Mouse (Mus musculus) stomach, embryonic 15.5 days (tissue): ENCODE results near the gene Itprid2. TPM values are rescaled to one million over a fixed set of nuclear protein-coding genes. Genes with fewer than 3 reads are reported as not detected.

ENCODE experiments used
- ATAC-seq: fragments of 200-750 bp; cut with Nextera tagmentation; 2 replicates; pipeline ENCODE4 v1.8.0; 2017; ENCODE audit warnings: low read depth, moderate number of reproducible peaks, moderate TSS enrichment; ENCODE audit not compliant: insufficient read depth, low FRiP score
- H3K27ac ChIP-seq: fragments of 300-500 bp; sonication (generic); 2 replicates; pipeline ENCODE4 v1.5.1; 2015; ENCODE audit warnings: mild to moderate bottlenecking, inconsistent platforms
- H3K27me3 ChIP-seq: fragments of 300-500 bp; sonication (generic); replicated peaks from 2 replicates; pipeline ENCODE4 v1.6.1; 2015; ENCODE audit warnings: inconsistent platforms
- H3K36me3 ChIP-seq: fragments of 300-500 bp; sonication (generic); 2 replicates; pipeline ENCODE4 v1.6.1; 2015; ENCODE audit warnings: inconsistent platforms
- H3K4me1 ChIP-seq: fragments of 300-500 bp; sonication (generic); 2 replicates; pipeline ENCODE4 v1.6.1; 2015; ENCODE audit warnings: inconsistent platforms
- H3K4me2 ChIP-seq: fragments of 300-500 bp; sonication (generic); 2 replicates; pipeline ENCODE4 v1.6.1; 2015; ENCODE audit warnings: mild to moderate bottlenecking, inconsistent platforms
- H3K4me3 ChIP-seq: fragments of 300-500 bp; sonication (generic); replicated peaks from 2 replicates; pipeline ENCODE4 v1.5.1; 2015; ENCODE audit warnings: inconsistent platforms
- H3K9ac ChIP-seq: fragments of 300-500 bp; sonication (generic); 2 replicates; pipeline ENCODE4 v1.6.1; 2015; ENCODE audit warnings: inconsistent platforms
- H3K9me3 ChIP-seq: fragments of 300-500 bp; sonication (generic); 2 replicates; pipeline ENCODE4 v1.6.1; 2016; ENCODE audit warnings: inconsistent platforms
- WGBS: fragments of 180-500 bp; shearing (Covaris S2); methylation state at CpG from one replicate; pipeline ENCODE4 v1.1.7; 2015; 5-methylcytosine and 5-hydroxymethylcytosine counted together
- polyA plus RNA-seq: library from polyadenylated mRNA; unstranded; fragments of >200 nt; fragmentation: Nextera tagmentation; extraction: Ambion mirVana; gene quantifications from 2 replicates; pipeline ENCODE4 v1.2.1, GENCODE M21; 2015

Gene Itprid2
- polyA plus RNA-seq, 1 experiment from 2014 or later, result 20.8 TPM

DNA sequence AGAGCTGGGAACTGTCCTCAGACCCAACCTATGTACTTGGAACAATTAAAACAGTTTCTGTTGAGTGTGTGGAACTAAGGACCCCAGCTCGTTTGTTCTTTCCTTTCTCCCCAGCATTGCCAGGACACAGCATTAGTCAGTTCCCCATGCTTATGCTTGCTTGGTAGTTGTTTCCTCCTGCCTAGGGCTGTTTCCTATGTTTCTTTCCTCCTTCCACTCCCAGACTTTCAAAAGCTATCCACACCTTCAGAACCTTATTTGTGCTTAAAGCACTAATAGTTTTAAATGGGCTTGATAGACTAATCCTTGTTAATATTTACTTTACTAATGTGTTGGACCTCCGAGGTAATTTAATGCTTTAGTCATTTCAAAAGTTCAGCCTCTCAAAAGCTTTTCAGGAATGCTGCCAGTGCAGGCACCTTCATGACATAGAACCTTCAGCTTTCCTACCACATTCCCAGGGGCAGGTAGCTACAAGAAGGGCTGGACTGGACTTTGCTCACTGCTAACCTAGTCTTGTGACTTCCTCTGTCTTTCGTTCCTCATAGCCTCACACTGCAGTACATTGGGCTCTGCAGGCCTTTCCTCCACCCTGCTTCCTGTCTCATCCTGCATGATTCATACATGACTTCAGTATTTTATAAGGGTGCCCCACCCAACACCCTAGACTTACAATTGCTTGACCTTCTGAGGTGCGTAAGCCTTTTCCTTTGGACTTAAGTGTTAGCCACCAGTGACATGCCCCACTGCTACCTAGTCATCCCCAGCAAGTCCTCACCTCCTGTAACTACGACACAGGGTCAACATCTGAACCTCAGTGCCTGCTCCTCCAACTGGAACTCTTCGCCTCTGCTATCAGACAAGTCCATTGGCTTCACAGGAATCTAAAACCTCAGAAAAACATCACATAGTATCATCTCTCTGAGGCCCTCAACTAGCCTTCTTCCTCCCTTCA, 16.3 kb upstream of the Itprid2 start:
- H3K9me3 ChIP-seq, result no peaks in the 10 kb centered on the region
- ATAC-seq, result peak; percentile 90
- no peak overlapping the region for H3K4me2 ChIP-seq
- no peaks in the 10 kb centered on the region for H3K27me3 ChIP-seq
- peak overlapping the region; percentile 26 for H3K27ac ChIP-seq
- H3K4me1 ChIP-seq, result no peaks in the 10 kb centered on the region
- no peak overlapping the region for H3K9ac ChIP-seq
- H3K36me3 ChIP-seq, result no peaks in the 10 kb centered on the region
- H3K4me3 ChIP-seq, result no peak overlapping the region
- 63% methylated on average over 6 of the region's 6 CpGs for WGBS

- Histone ChIP-seq H3K9me3 (no peaks in the 10 kb centered on the region), H3K9ac (no peak overlapping the region), H3K4me3 (no peak overlapping the region), H3K4me1 (no peaks in the 10 kb centered on the region), H3K27ac (no peak overlapping the region), H3K36me3 (no peaks in the 10 kb centered on the region), H3K4me2 (no peak overlapping the region), H3K27me3 (no peaks in the 10 kb centered on the region)
- 84% methylated on average over 4 of the region's 4 CpGs for WGBS
- ATAC-seq, result no peak
Measured at GRCm38 (mm10) chr2:79623256-79623655, 11.9 kb upstream of the Itprid2 start.

DNA sequence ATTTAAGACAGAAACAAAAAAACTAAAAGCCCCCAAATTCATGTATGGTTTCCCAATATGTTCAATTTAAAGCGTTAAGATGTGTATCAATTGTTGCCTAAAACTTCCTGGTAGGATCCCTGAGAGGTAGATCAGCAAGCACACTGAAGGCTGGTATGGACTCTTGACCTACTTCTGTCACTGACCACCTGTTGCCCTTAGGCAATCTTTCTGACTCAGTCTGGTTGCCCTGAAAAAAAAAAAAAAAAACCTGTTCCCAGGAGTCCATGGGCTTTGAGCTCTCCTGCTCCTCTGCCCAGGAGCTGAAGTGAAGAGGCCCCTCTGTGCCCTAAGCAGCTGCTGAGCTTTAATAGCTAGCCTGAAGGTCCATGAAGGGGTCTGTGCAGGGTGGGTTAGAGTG, 7.5 kb upstream of the Itprid2 start:
- Histone ChIP-seq H3K27ac (no peak overlapping the region), H3K4me3 (no peak overlapping the region), H3K4me1 (no peaks in the 10 kb centered on the region), H3K9ac (no peak overlapping the region), H3K4me2 (no peak overlapping the region), H3K36me3 (no peaks in the 10 kb centered on the region), H3K9me3 (no peaks in the 10 kb centered on the region), H3K27me3 (no peaks in the 10 kb centered on the region)
- no peak for ATAC-seq
- 83% methylated on average over 1 of the region's 1 CpGs for WGBS

DNA sequence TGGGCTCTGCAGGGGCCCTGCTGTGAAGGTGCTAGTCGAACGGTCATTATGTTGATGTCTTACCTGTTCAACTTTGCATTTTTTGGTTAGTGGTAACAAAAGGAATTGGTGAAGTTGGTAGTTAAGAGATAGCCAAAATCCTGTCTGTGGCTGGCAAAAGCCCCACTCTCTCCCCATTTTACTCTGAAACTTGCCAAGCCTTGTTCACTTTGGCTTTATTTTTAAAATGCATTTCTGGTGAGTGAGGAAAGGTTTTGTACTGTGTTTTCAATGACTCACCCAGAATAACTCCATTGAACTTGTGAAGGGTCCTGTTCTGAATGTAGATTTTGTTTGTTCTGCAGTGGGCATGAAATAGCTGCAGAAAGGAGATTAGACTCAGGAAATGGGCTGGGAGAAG, 4.9 kb upstream of the Itprid2 start:
- H3K36me3 ChIP-seq, result no peaks in the 10 kb centered on the region
- ATAC-seq, result no peak
- H3K9ac ChIP-seq, result no peak overlapping the region
- no peaks in the 10 kb centered on the region for H3K9me3 ChIP-seq
- no peaks in the 10 kb centered on the region for H3K4me1 ChIP-seq
- no peak overlapping the region for H3K4me2 ChIP-seq
- no peaks in the 10 kb centered on the region for H3K27me3 ChIP-seq
- 61% methylated on average over 2 of the region's 2 CpGs for WGBS
- H3K27ac ChIP-seq, result no peak overlapping the region; the same call in 1 of the 2 replicates
- no peak overlapping the region for H3K4me3 ChIP-seq

GRCm38 (mm10) chr2:79635426-79636291, 507 bp downstream of the Itprid2 start:
- Histone ChIP-seq H3K4me1 (0 out of 2 replicates have a peak, but pooled peaks cover 9% of the 10 kb centered on the region), H3K9me3 (no peaks in the 10 kb centered on the region), H3K4me2 (peak overlapping the region; percentile 64), H3K27me3 (no peaks in the 10 kb centered on the region), H3K4me3 (peak overlapping the region; percentile 71), H3K36me3 (no peaks in the 10 kb centered on the region), H3K27ac (peak overlapping the region; percentile 86), H3K9ac (peak overlapping the region; percentile 88)
- no peak; the same call in 1 of the 2 replicates for ATAC-seq
- WGBS, result under 1% methylated on average over 80 of the region's 83 CpGs

DNA sequence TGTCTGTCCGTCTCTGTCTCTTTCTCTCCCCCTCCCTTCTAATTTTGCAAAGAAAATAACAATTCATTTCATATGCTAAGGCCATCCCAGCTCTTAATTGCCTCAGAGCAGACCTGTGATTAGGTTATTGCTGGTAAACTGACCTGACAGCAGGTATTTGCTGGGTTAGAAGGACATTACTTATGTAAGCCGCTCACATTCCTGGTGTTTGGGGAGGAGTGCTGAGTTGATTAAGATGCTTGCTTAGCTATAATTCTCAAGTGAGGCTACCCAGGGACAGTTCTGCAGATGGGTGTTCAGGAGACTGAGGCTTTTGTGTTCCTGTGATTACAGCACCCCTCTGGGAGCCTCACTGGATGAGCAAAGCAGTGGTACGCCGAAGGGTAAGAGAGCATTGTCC, 3.8 kb downstream of the Itprid2 start:
- Histone ChIP-seq H3K27ac (no peak overlapping the region), H3K4me1 (0 out of 2 replicates have a peak, but pooled peaks cover 9% of the 10 kb centered on the region), H3K9me3 (no peaks in the 10 kb centered on the region), H3K9ac (no peak overlapping the region), H3K27me3 (no peaks in the 10 kb centered on the region), H3K4me2 (peak overlapping the region; percentile 24), H3K4me3 (peak overlapping the region; percentile 8; the same call in 1 of the 2 replicates), H3K36me3 (peaks cover 14% of the 10 kb centered on the region; the same call in 1 of the 2 replicates)
- 61% methylated on average over 4 of the region's 4 CpGs for WGBS
- ATAC-seq, result no peak

DNA sequence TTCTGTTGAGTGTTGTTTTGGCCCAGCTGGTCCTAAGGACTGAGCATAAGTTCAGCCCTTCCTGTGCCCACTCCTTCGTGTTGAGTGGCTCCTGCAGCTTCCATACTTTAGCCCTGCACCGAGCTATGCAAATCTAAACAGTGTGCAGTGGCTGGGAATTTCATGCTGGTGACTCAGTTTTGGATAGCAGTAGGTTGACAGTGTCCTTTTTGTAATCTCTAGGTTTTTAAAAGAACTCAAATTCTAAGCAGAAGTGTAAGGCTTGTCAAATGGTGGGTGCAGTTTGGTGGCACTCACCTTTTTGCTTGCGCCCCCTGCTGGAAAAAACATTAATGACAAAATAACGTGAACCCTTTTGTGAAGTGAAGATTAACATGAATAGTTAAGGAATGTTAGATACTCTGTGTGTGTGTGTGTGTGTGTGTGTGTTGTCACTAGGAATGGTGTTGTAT, 11.1 kb downstream of the Itprid2 start:
- Histone ChIP-seq H3K9ac (no peak overlapping the region), H3K4me3 (no peak overlapping the region), H3K27ac (no peak overlapping the region), H3K9me3 (no peaks in the 10 kb centered on the region), H3K4me2 (no peak overlapping the region), H3K27me3 (no peaks in the 10 kb centered on the region), H3K36me3 (peaks cover 25% of the 10 kb centered on the region), H3K4me1 (peaks cover 12% of the 10 kb centered on the region; the same call in 1 of the 2 replicates)
- WGBS, result 39% methylated on average over 4 of the region's 4 CpGs
- peak; percentile 43; the same call in 1 of the 2 replicates for ATAC-seq

GRCm38 (mm10) chr2:79647094-79647493, 11.9 kb downstream of the Itprid2 start:
- Histone ChIP-seq H3K4me1 (peaks cover 12% of the 10 kb centered on the region; the same call in 1 of the 2 replicates), H3K36me3 (peaks cover 21% of the 10 kb centered on the region), H3K27ac (no peak overlapping the region), H3K4me2 (no peak overlapping the region), H3K9ac (no peak overlapping the region), H3K9me3 (no peaks in the 10 kb centered on the region), H3K4me3 (no peak overlapping the region), H3K27me3 (no peaks in the 10 kb centered on the region)
- WGBS, result 72% methylated on average over 4 of the region's 4 CpGs
- ATAC-seq, result no peak

DNA sequence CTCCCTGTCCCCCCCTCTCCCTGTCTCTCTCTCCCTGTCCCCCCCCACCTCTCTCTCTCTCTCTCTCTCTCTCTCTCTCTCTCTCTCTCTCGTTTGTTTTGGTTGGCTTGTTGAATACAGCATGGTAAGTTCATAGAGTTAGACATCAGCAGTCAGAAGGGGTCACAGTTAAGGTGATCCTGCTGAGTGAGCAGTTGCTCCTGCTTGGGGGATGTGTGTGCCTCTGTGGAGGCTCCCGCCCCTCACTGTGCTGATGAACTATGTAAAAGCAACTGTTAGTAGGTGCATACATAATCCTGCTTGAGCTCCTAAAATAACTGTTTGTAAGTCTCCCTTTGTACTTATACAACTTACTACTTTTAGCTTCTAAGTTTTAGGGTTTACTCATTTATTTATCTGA, 12.6 kb downstream of the Itprid2 start:
- no peaks in the 10 kb centered on the region for H3K27me3 ChIP-seq
- H3K9ac ChIP-seq, result no peak overlapping the region
- H3K9me3 ChIP-seq, result no peaks in the 10 kb centered on the region
- peaks cover 12% of the 10 kb centered on the region; the same call in 1 of the 2 replicates for H3K4me1 ChIP-seq
- H3K36me3 ChIP-seq, result peaks cover 15% of the 10 kb centered on the region
- WGBS, result 52% methylated on average over 2 of the region's 2 CpGs
- no peak overlapping the region for H3K27ac ChIP-seq
- ATAC-seq, result no peak
- H3K4me2 ChIP-seq, result no peak overlapping the region
- no peak overlapping the region for H3K4me3 ChIP-seq

DNA sequence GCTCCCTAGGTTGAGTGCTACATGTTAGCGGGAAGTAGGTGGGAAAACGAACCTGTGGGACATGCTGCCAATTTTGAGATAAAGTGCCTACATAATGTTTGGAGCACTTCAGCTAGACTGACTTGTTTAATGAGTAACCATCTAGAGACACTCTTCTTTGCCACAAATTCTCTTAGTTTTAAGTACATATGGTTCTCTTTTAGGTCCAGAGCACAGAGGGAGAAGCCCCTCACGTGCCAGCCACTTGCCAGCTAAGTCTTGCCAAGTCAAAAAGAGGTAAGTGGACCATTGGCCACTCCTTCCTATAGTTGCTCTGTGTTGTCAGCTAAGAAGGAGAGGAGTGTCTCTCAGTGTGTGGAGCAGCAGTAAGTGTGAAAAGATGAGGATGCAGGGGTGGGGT, 16.0 kb downstream of the Itprid2 start:
- H3K36me3 ChIP-seq, result peaks cover 10% of the 10 kb centered on the region; the same call in 1 of the 2 replicates
- H3K4me2 ChIP-seq, result no peak overlapping the region
- WGBS, result 67% methylated on average over 3 of the region's 3 CpGs
- H3K4me1 ChIP-seq, result peaks cover 7% of the 10 kb centered on the region; the same call in 1 of the 2 replicates
- H3K9me3 ChIP-seq, result no peaks in the 10 kb centered on the region
- no peaks in the 10 kb centered on the region for H3K27me3 ChIP-seq
- no peak for ATAC-seq
- no peak overlapping the region for H3K4me3 ChIP-seq
- no peak overlapping the region for H3K9ac ChIP-seq
- no peak overlapping the region for H3K27ac ChIP-seq

GRCm38 (mm10) chr2:79651701-79652100, 16.5 kb downstream of the Itprid2 start:
- H3K27ac ChIP-seq, result no peak overlapping the region
- no peaks in the 10 kb centered on the region for H3K9me3 ChIP-seq
- no peak for ATAC-seq
- 64% methylated on average over 3 of the region's 3 CpGs for WGBS
- no peak overlapping the region for H3K4me3 ChIP-seq
- H3K36me3 ChIP-seq, result peaks cover 10% of the 10 kb centered on the region; the same call in 1 of the 2 replicates
- no peak overlapping the region for H3K9ac ChIP-seq
- peaks cover 7% of the 10 kb centered on the region; the same call in 1 of the 2 replicates for H3K4me1 ChIP-seq
- H3K4me2 ChIP-seq, result no peak overlapping the region
- no peaks in the 10 kb centered on the region for H3K27me3 ChIP-seq
